Mouse (Mus musculus): Measurements from ENCODE around the gene Dnah14. TPM values are rescaled to one million over a fixed set of nuclear protein-coding genes. Genes with fewer than 3 reads are reported as not detected.

Dnah14 gene
- polyA plus RNA-seq, 1 experiment from 2014 or later = 1.2 TPM

DNA sequence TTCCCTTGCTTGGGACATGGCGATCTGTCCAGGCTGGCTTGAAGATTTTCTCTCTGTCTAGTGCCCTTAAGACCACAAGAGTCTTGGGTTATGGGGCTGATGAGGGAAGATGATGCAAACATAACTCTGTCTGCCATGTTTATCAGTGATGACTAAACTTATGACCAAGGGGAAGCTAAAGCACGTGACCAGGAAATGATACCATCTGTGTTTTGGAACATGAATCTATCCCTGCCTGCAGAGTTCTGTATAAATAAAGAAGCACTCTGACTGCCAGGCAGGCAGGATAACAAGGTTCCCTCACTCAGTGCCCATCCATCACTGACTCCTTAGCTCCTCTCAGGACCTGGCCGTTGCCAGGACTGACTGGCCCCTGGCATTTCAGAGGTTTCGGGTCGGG lies 157.2 kb downstream of the Dnah14 start:
- DNase-seq (ENCODE audit: low spot score) (no peak), ATAC-seq (ENCODE audit: low FRiP score, low TSS enrichment) (no peak)
- Histone ChIP-seq H3K36me3 (ENCODE audit: control insufficient read depth, insufficient read depth, low read length) (no peaks in the 10 kb centered on the region), H3K4me1 (replicated peaks; ENCODE audit: control insufficient read depth, insufficient read depth) (no peaks in the 10 kb centered on the region), H3K9ac (ENCODE audit: low read length) (no peak overlapping the region), H3K9me3 (ENCODE audit: control insufficient read depth, low read length) (no peaks in the 10 kb centered on the region), H3K4me2 (replicated peaks; ENCODE audit: low read depth) (no peak overlapping the region), H3K4me3 (ENCODE audit: low read depth, low read length) (no peak overlapping the region), H3K27me3 (ENCODE audit: control insufficient read depth, insufficient read depth, low read length) (no peaks in the 10 kb centered on the region), H3K27ac (replicated peaks) (no peak overlapping the region)
- WGBS = 61% methylated on average over 5 of the region's 5 CpGs
- TF ChIP-seq CTCF (IDR thresholded peaks at IDR 0.05; ENCODE audit: low read depth) = no peak
- no peak for TF ChIP-seq EP300 (optimal IDR thresholded peaks at IDR 0.05)

DNA sequence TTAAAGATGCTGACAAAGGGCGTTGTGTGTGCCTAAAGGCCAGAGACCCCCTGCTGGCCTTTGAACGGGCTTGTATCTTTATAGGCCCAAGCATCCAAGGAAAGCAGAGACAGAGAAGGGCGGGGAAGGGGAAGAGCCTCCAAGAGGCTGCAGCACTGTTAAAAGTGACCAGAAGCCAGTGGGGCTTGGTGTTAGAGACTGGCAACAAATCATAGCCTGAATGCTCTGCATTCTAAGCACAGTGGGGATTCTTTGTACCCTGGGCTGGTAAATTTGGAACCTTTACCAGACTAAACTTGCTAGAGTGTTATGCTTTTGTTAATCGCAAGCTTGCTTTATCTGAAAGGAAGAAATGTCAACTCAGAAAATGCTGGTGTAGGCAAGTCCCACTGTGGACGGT lies 163.9 kb downstream of the Dnah14 start:
- no peaks in the 10 kb centered on the region for H3K4me1 ChIP-seq (replicated peaks; ENCODE audit: control insufficient read depth, insufficient read depth)
- no peak for ATAC-seq (ENCODE audit: low FRiP score, low TSS enrichment)
- 77% methylated on average over 5 of the region's 5 CpGs for WGBS

DNA sequence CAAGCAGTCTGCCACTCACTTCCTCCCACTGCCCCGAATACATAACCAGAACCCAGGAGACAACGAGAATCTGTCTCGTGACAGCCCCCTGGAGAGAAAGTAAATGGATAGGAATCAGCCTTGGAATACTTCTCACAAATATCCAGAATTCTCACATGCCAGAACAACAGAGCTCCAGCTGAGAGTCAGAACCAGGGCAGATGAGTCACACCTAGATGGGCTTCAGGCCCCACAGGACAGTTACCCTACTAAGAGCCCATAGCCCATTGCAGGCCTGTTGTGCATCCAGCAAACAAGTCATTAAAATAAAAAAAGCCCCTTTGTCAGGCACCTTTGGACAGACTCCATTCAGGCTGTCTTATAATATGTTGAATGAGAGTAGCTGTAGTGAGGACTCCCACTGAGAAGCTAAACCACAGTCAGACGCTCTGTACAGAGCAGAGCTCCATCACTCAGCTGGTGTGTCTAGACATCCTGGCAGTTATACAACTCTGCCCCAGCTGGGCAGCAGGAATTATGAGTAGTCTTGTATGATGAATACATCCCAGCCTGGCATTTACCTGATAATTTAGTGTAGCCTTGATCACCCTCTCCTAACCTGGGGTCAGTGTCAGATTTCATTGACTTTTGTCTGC lies 166.0 kb downstream of the Dnah14 start:
- no peak overlapping the region for H3K4me2 ChIP-seq (replicated peaks; ENCODE audit: low read depth)
- no peak overlapping the region for H3K27ac ChIP-seq (replicated peaks)
- TF ChIP-seq EP300 (optimal IDR thresholded peaks at IDR 0.05) (no peak), CTCF (IDR thresholded peaks at IDR 0.05; ENCODE audit: low read depth) (no peak)
- no peaks in the 10 kb centered on the region for H3K4me1 ChIP-seq (replicated peaks; ENCODE audit: control insufficient read depth, insufficient read depth)
- H3K4me3 ChIP-seq (ENCODE audit: low read depth, low read length) = no peak overlapping the region
- H3K27me3 ChIP-seq (ENCODE audit: control insufficient read depth, insufficient read depth, low read length) = no peaks in the 10 kb centered on the region
- peak; percentile 8 for DNase-seq (ENCODE audit: low spot score)
- WGBS = 67% methylated on average over 4 of the region's 4 CpGs
- H3K36me3 ChIP-seq (ENCODE audit: control insufficient read depth, insufficient read depth, low read length) = no peaks in the 10 kb centered on the region
- no peaks in the 10 kb centered on the region for H3K9me3 ChIP-seq (ENCODE audit: control insufficient read depth, low read length)
- no peak for ATAC-seq (ENCODE audit: low FRiP score, low TSS enrichment)
- no peak overlapping the region for H3K9ac ChIP-seq (ENCODE audit: low read length)

More for the DNA sequence above, 163.9 kb downstream of the Dnah14 start:
- H3K27ac ChIP-seq (replicated peaks) = no peak overlapping the region
- no peaks in the 10 kb centered on the region for H3K9me3 ChIP-seq (ENCODE audit: control insufficient read depth, low read length)
- no peaks in the 10 kb centered on the region for H3K36me3 ChIP-seq (ENCODE audit: control insufficient read depth, insufficient read depth, low read length)
- no peak overlapping the region for H3K4me3 ChIP-seq (ENCODE audit: low read depth, low read length)
- no peak for TF ChIP-seq CTCF (IDR thresholded peaks at IDR 0.05; ENCODE audit: low read depth)
- no peak for TF ChIP-seq EP300 (optimal IDR thresholded peaks at IDR 0.05)
- no peak overlapping the region for H3K9ac ChIP-seq (ENCODE audit: low read length)
- peak; percentile 6 for DNase-seq (ENCODE audit: low spot score)
- no peak overlapping the region for H3K4me2 ChIP-seq (replicated peaks; ENCODE audit: low read depth)
- no peaks in the 10 kb centered on the region for H3K27me3 ChIP-seq (ENCODE audit: control insufficient read depth, insufficient read depth, low read length)

- TF ChIP-seq EP300 (optimal IDR thresholded peaks at IDR 0.05) (no peak), CTCF (IDR thresholded peaks at IDR 0.05; ENCODE audit: low read depth) (peak; percentile 58)
- H3K4me2 ChIP-seq (replicated peaks; ENCODE audit: low read depth) = no peak overlapping the region
- no peak for ATAC-seq (ENCODE audit: low FRiP score, low TSS enrichment)
- no peaks in the 10 kb centered on the region for H3K9me3 ChIP-seq (ENCODE audit: control insufficient read depth, low read length)
- H3K27ac ChIP-seq (replicated peaks) = no peak overlapping the region
- no peaks in the 10 kb centered on the region for H3K27me3 ChIP-seq (ENCODE audit: control insufficient read depth, insufficient read depth, low read length)
- 57% methylated on average over 14 of the region's 14 CpGs for WGBS
- no peak overlapping the region for H3K9ac ChIP-seq (ENCODE audit: low read length)
- H3K4me1 ChIP-seq (replicated peaks; ENCODE audit: control insufficient read depth, insufficient read depth) = no peaks in the 10 kb centered on the region
- H3K36me3 ChIP-seq (ENCODE audit: control insufficient read depth, insufficient read depth, low read length) = no peaks in the 10 kb centered on the region
- DNase-seq (ENCODE audit: low spot score) = no peak
- H3K4me3 ChIP-seq (ENCODE audit: low read depth, low read length) = no peak overlapping the region
Measured at GRCm38 (mm10) chr1:181769392-181769791, 193.0 kb downstream of the Dnah14 start.

DNA sequence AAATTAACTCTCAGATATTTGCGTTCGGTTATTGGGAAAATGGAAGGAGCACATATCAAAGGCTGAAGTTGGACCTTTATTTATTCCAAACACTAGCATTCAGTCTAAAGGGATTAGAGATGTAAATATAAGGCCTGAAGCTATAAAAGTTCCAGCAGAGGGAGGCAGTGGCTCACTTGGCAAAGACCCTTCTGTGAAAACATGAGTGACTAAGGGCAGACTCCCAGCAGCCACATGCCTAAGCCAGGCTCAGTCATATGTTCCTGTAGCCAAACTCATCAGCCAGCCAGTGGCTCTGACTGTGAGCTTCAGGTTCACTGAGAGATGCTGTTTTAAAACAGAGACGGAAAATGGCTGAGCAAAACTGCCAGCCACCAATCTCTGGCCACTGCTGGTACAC lies 195.5 kb downstream of the Dnah14 start:
- H3K4me3 ChIP-seq (ENCODE audit: low read depth, low read length) = no peak overlapping the region
- H3K27me3 ChIP-seq (ENCODE audit: control insufficient read depth, insufficient read depth, low read length) = no peaks in the 10 kb centered on the region
- no peak overlapping the region for H3K9ac ChIP-seq (ENCODE audit: low read length)
- H3K36me3 ChIP-seq (ENCODE audit: control insufficient read depth, insufficient read depth, low read length) = no peaks in the 10 kb centered on the region
- no peak overlapping the region for H3K4me2 ChIP-seq (replicated peaks; ENCODE audit: low read depth)
- no peaks in the 10 kb centered on the region for H3K4me1 ChIP-seq (replicated peaks; ENCODE audit: control insufficient read depth, insufficient read depth)
- no peak for ATAC-seq (ENCODE audit: low FRiP score, low TSS enrichment)
- H3K27ac ChIP-seq (replicated peaks) = no peak overlapping the region
- no peaks in the 10 kb centered on the region for H3K9me3 ChIP-seq (ENCODE audit: control insufficient read depth, low read length)
- TF ChIP-seq CTCF (IDR thresholded peaks at IDR 0.05; ENCODE audit: low read depth) = 0 out of 2 replicates have a peak, but pooled peaks have one; percentile 2
- TF ChIP-seq EP300 (optimal IDR thresholded peaks at IDR 0.05) = no peak
- WGBS = 87% methylated on average over 3 of the region's 3 CpGs
- DNase-seq (ENCODE audit: low spot score) = no peak

- Histone ChIP-seq H3K4me1 (replicated peaks; ENCODE audit: control insufficient read depth, insufficient read depth) (no peaks in the 10 kb centered on the region), H3K4me3 (ENCODE audit: low read depth, low read length) (no peak overlapping the region), H3K9me3 (ENCODE audit: control insufficient read depth, low read length) (no peaks in the 10 kb centered on the region), H3K27ac (replicated peaks) (no peak overlapping the region), H3K9ac (ENCODE audit: low read length) (no peak overlapping the region), H3K4me2 (replicated peaks; ENCODE audit: low read depth) (no peak overlapping the region), H3K27me3 (ENCODE audit: control insufficient read depth, insufficient read depth, low read length) (no peaks in the 10 kb centered on the region), H3K36me3 (ENCODE audit: control insufficient read depth, insufficient read depth, low read length) (no peaks in the 10 kb centered on the region)
- ATAC-seq (ENCODE audit: low FRiP score, low TSS enrichment) (no peak), DNase-seq (ENCODE audit: low spot score) (no peak)
- TF ChIP-seq CTCF (IDR thresholded peaks at IDR 0.05; ENCODE audit: low read depth) (no peak), EP300 (optimal IDR thresholded peaks at IDR 0.05) (no peak)
- 63% methylated on average over 1 of the region's 1 CpGs for WGBS
Measured at GRCm38 (mm10) chr1:181776541-181776940, 200.2 kb downstream of the Dnah14 start.

All from stomach, postnatal 0 days (tissue).